8 mouse cellular contexts compared by ENCODE assay signal in genomic region chr3:137952225-137952913, GRCm38 (mm10). TPM values are rescaled to one million over a fixed set of nuclear protein-coding genes. Genes with fewer than 3 reads are reported as not detected.
DNase-seq lines count a peak whose midpoint lies in the region; ATAC-seq and TF ChIP-seq lines count a peak whose summit lies in the region.

No protein-coding gene starts in this region.

- no peak for TF ChIP-seq POLR2A in heart, adult 2 months (IDR thresholded peaks at IDR 0.05; ENCODE audit: insufficient read depth, low read depth, low read length)
- TF ChIP-seq POLR2A in brain, embryonic 14.5 days (IDR thresholded peaks at IDR 0.05; ENCODE audit: borderline replicate concordance, extremely low read depth, insufficient read depth, insufficient read length, poor library complexity, severe bottlenecking), result no peak
- TF ChIP-seq POLR2A in liver, adult 2 months (IDR thresholded peaks at IDR 0.05; ENCODE audit: extremely low read depth, insufficient read depth, low read length), result no peak

- peak; percentile 72 for ATAC-seq in heart, embryonic 15.5 days (replicated peaks; ENCODE audit: insufficient number of reproducible peaks, insufficient read depth, low FRiP score, low read depth)
- peak; percentile 65; the same call in 1 of the 2 replicates for ATAC-seq in neural tube, embryonic 13.5 days (ENCODE audit: low read depth)

- TF ChIP-seq EP300 in heart, adult 2 months (IDR thresholded peaks at IDR 0.05; ENCODE audit: insufficient read depth, low read depth, low read length), result no peak

- no peak for TF ChIP-seq CTCF in heart, adult 2 months (IDR thresholded peaks at IDR 0.05)
- TF ChIP-seq CTCF in C2C12 (IDR thresholded peaks at IDR 0.05; ENCODE audit: control insufficient read depth, insufficient read depth, insufficient read length), result no peak
- TF ChIP-seq CTCF in brain, embryonic 14.5 days (IDR thresholded peaks at IDR 0.05; ENCODE audit: borderline replicate concordance, extremely low read depth, insufficient read depth, insufficient read length), result no peak
- TF ChIP-seq CTCF in liver, adult 2 months (IDR thresholded peaks at IDR 0.05; ENCODE audit: low read depth, low read length), result no peak

- H3K9ac ChIP-seq in heart, adult 2 months (ENCODE audit: low read depth, low read length), result no peak overlapping the region
- H3K9ac ChIP-seq in heart, embryonic 15.5 days, result no peak overlapping the region
- no peak overlapping the region for H3K9ac ChIP-seq in liver, adult 2 months (ENCODE audit: low read depth, low read length)
- H3K9ac ChIP-seq in neural tube, embryonic 13.5 days, result no peak overlapping the region

- no peak overlapping the region for H3K27ac ChIP-seq in heart, adult 2 months
- H3K27ac ChIP-seq in heart, embryonic 15.5 days, result peak overlapping the region; percentile 72
- peak overlapping the region; percentile 10; the same call in 1 of the 2 replicates for H3K27ac ChIP-seq in liver, adult 2 months (replicated peaks; ENCODE audit: insufficient read depth, low read depth, low read length)
- H3K27ac ChIP-seq in neural tube, embryonic 13.5 days (replicated peaks), result 0 out of 2 replicates have a peak overlapping the region, but pooled peaks have one; percentile 18

- H3ac ChIP-seq in C2C12 (ENCODE audit: control insufficient read depth, insufficient read length, low read depth), result no peak overlapping the region

- peaks cover 13% of the 10 kb centered on the region for H3K4me1 ChIP-seq in heart, adult 2 months (ENCODE audit: control insufficient read depth, insufficient read depth, low read length)
- H3K4me1 ChIP-seq in heart, embryonic 15.5 days (replicated peaks), result peaks cover 38% of the 10 kb centered on the region
- peaks cover 11% of the 10 kb centered on the region for H3K4me1 ChIP-seq in liver, adult 2 months (ENCODE audit: control insufficient read depth, insufficient read depth, low read length)
- peaks cover 21% of the 10 kb centered on the region for H3K4me1 ChIP-seq in neural tube, embryonic 13.5 days (replicated peaks)

- H3K36me3 ChIP-seq in heart, adult 2 months (ENCODE audit: control insufficient read depth, insufficient read depth, low read length), result peaks cover 3% of the 10 kb centered on the region
- no peaks in the 10 kb centered on the region for H3K36me3 ChIP-seq in C2C12 (ENCODE audit: control insufficient read depth, insufficient read depth)
- H3K36me3 ChIP-seq in heart, embryonic 15.5 days, result no peaks in the 10 kb centered on the region
- no peaks in the 10 kb centered on the region for H3K36me3 ChIP-seq in liver, adult 2 months (ENCODE audit: control insufficient read depth, insufficient read depth, low read length)
- no peaks in the 10 kb centered on the region for H3K36me3 ChIP-seq in neural tube, embryonic 13.5 days

- peak; percentile 38 to 68 for DNase-seq in heart, adult 2 months
- DNase-seq in heart, adult 8-10 months (ENCODE audit: low spot score), result no peak
- peak; percentile 6 for DNase-seq in brain, embryonic 14.5 days (ENCODE audit: low read depth)
- peak; percentile 68 for DNase-seq in liver, adult 2 months (ENCODE audit: extremely low read depth, low read depth, low spot score)
- no peak for DNase-seq in layer of hippocampus, postnatal 25 days (ENCODE audit: extremely low spot score in 1 of 2, low spot score in 1 of 2)

- intact Hi-C loops in heart, adult 2 months (cut with DNase I), result no loop called here

- no peak overlapping the region for H3K4me2 ChIP-seq in heart, embryonic 15.5 days
- H3K4me2 ChIP-seq in neural tube, embryonic 13.5 days, result no peak overlapping the region

- H3K79me3 ChIP-seq in C2C12 (ENCODE audit: low read depth), result no peaks in the 10 kb centered on the region

- 58% methylated on average over 4 of the region's 4 CpGs for WGBS in heart, adult 2 months
- 42% methylated on average over 4 of the region's 4 CpGs for WGBS in heart, embryonic 15.5 days
- 27% methylated on average over 4 of the region's 4 CpGs for WGBS in liver, adult 2 months
- WGBS in neural tube, embryonic 13.5 days, result 72% methylated on average over 4 of the region's 4 CpGs

- H3K27me3 ChIP-seq in heart, adult 2 months (ENCODE audit: control insufficient read depth, insufficient read depth, low read length), result no peaks in the 10 kb centered on the region
- no peaks in the 10 kb centered on the region for H3K27me3 ChIP-seq in C2C12 (ENCODE audit: control insufficient read depth, insufficient read depth, insufficient read length)
- no peaks in the 10 kb centered on the region for H3K27me3 ChIP-seq in heart, embryonic 15.5 days
- no peaks in the 10 kb centered on the region for H3K27me3 ChIP-seq in liver, adult 2 months (ENCODE audit: control insufficient read depth, insufficient read depth, low read length)
- H3K27me3 ChIP-seq in neural tube, embryonic 13.5 days, result no peaks in the 10 kb centered on the region

- H3K9me3 ChIP-seq in heart, embryonic 15.5 days (replicated peaks), result no peaks in the 10 kb centered on the region
- no peaks in the 10 kb centered on the region for H3K9me3 ChIP-seq in neural tube, embryonic 13.5 days

- H3K4me3 ChIP-seq in heart, adult 2 months, result no peak overlapping the region
- H3K4me3 ChIP-seq in C2C12 (ENCODE audit: insufficient read depth, poor library complexity, severe bottlenecking), result no peak overlapping the region
- H3K4me3 ChIP-seq in heart, embryonic 15.5 days, result no peak overlapping the region
- no peak overlapping the region for H3K4me3 ChIP-seq in liver, adult 2 months (ENCODE audit: insufficient read depth, low read depth, low read length)
- no peak overlapping the region for H3K4me3 ChIP-seq in neural tube, embryonic 13.5 days

- no peaks in the 10 kb centered on the region for H3K79me2 ChIP-seq in heart, adult 2 months (replicated peaks; ENCODE audit: control insufficient read depth, insufficient read depth, low read length)
- no peaks in the 10 kb centered on the region for H3K79me2 ChIP-seq in C2C12 (ENCODE audit: control insufficient read depth, insufficient read depth)
- H3K79me2 ChIP-seq in liver, adult 2 months (ENCODE audit: control insufficient read depth, insufficient read depth, low read length), result no peaks in the 10 kb centered on the region

TF ChIP-seq in C2C12, 6 proteins besides CTCF, POLR2A, EP300 and RAD21:
- no peak for TF ChIP-seq MYOG (IDR thresholded peaks at IDR 0.05; ENCODE audit: control insufficient read depth, extremely low read depth, insufficient read length)
- TF ChIP-seq FOSL1 (IDR thresholded peaks at IDR 0.05; ENCODE audit: insufficient read depth, low read length, poor library complexity, severe bottlenecking), result no peak
- TF ChIP-seq MAX (IDR thresholded peaks at IDR 0.05), result peak; percentile 83
- no peak for TF ChIP-seq CEBPB (IDR thresholded peaks at IDR 0.05; ENCODE audit: low read depth)
- peak; percentile 92 for TF ChIP-seq MYOD1 (IDR thresholded peaks at IDR 0.05; ENCODE audit: control insufficient read depth, insufficient read length, low read depth)
- no peak for TF ChIP-seq USF1 (IDR thresholded peaks at IDR 0.05; ENCODE audit: low read depth)

RNA-seq across cellular contexts. Expression of gene Dapp1, which starts 29.0 kb away (rescaled TPM):
- total RNA-seq in heart, adult 2 months (2021), result 1 to 10 TPM; 5.0 to 6.9 TPM
- polyA plus RNA-seq in heart, adult 2 months (2012; rRNA removed), result 4.0 and 5.2 TPM in 2 replicates
- 1 to 10 TPM; 5.5 to 9.2 (median 6.6) TPM for total RNA-seq in heart, adult 8-10 months (2022)
- polyA plus RNA-seq in C2C12 (2012; fragmentation: generic; extraction: Trizol), result 0.15 TPM
- 1.9 and 2.0 TPM in 2 replicates for polyA plus RNA-seq in brain, embryonic 14.5 days (2012; rRNA removed)
- polyA plus RNA-seq in heart, embryonic 15.5 days (2015; fragmentation: Nextera tagmentation; extraction: Ambion mirVana), result 18.4 TPM in 2 replicates
- total RNA-seq in liver, adult 2 months (2014; rRNA removed), result 1.4 and 1.6 TPM in 2 replicates
- polyA plus RNA-seq in liver, adult 2 months (2012; rRNA removed), result 0.32 and 0.59 TPM in 2 replicates
- polyA plus RNA-seq in neural tube, embryonic 13.5 days (2015; fragmentation: Nextera tagmentation; extraction: Ambion mirVana), result 1.7 TPM in 2 replicates
- 1 to 10 TPM; 4.3 to 6.7 TPM for total RNA-seq in layer of hippocampus, postnatal 25 days (2021)

RNA-seq across cellular contexts. Expression of gene Lamtor3, which starts 34.1 kb away (rescaled TPM):
- 100 to 1,000 TPM in 1 of 2 experiments, 10 to 100 TPM in 1; 88.9 to 107 TPM for total RNA-seq in heart, adult 2 months (2021)
- polyA plus RNA-seq in heart, adult 2 months (2012; rRNA removed), result 48.7 and 77.2 TPM in 2 replicates
- total RNA-seq in heart, adult 8-10 months (2022), result 100 to 1,000 TPM in 1 of 4 experiments, 10 to 100 TPM in 3; 87.5 to 104 (median 90.4) TPM
- 39.1 TPM for polyA plus RNA-seq in C2C12 (2012; fragmentation: generic; extraction: Trizol)
- polyA plus RNA-seq in brain, embryonic 14.5 days (2012; rRNA removed), result 77.3 and 97.8 TPM in 2 replicates
- 100 and 108 TPM in 2 replicates for polyA plus RNA-seq in heart, embryonic 15.5 days (2015; fragmentation: Nextera tagmentation; extraction: Ambion mirVana)
- total RNA-seq in liver, adult 2 months (2014; rRNA removed), result 24.5 and 26.8 TPM in 2 replicates
- 10.8 and 11.1 TPM in 2 replicates for polyA plus RNA-seq in liver, adult 2 months (2012; rRNA removed)
- polyA plus RNA-seq in neural tube, embryonic 13.5 days (2015; fragmentation: Nextera tagmentation; extraction: Ambion mirVana), result 115 and 118 TPM in 2 replicates
- 10 to 100 TPM; 66.3 to 69.6 TPM for total RNA-seq in layer of hippocampus, postnatal 25 days (2021)

Comparison
In these comparisons a context has a peak if more than half of its experiments do, and no peak if none do; other contexts are left out.
1. DNase-seq: peak in heart, adult 2 months (2 of 2), brain, embryonic 14.5 days (single experiment) and liver, adult 2 months (single experiment); none in heart, adult 8-10 months (single experiment) and layer of hippocampus, postnatal 25 days (0 of 2).